Mouse (Mus musculus) neural tube, embryonic 10.5 days (tissue): ENCODE data around the gene Bcl2l15.
"Not testable (repeated sequence)": the region's sequence is repeated elsewhere in the genome, so short reads cannot be mapped to it uniquely, and the experiment has no call there.

Source experiments
- DNase-seq: peaks from one replicate; pipeline ENCODE4 v3.0.0-alpha.2; 2017; ENCODE audit warnings: low spot score; ENCODE audit errors: extremely low spot score

Bcl2l15 gene

DNA sequence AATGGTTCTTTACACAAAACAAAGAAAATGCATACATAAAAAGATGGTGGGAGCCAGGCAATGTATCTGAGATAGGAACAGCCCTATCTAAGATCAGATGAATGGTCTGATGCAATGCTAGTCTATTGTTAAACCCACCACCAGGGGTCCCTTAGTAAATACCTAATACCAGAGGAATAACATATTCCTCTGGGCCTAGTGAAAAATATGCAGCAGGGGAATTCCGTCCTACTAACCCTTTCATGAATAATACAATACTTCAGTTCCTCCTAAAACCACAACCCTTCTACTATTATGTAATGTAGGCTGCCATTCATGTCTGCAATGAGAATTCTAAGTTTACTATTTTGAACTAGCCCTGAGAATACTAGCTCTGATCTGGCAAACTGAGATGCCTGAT lies 1.7 kb upstream of the Bcl2l15 start:
- not testable (repeated sequence) for DNase-seq

GRCm38 (mm10) chr3:103831146-103831545 lies 1.3 kb upstream of the Bcl2l15 start:
- DNase-seq = no peak

- no peak for DNase-seq
Measured at GRCm38 (mm10) chr3:103834001-103834400, 1.6 kb downstream of the Bcl2l15 start.

DNA sequence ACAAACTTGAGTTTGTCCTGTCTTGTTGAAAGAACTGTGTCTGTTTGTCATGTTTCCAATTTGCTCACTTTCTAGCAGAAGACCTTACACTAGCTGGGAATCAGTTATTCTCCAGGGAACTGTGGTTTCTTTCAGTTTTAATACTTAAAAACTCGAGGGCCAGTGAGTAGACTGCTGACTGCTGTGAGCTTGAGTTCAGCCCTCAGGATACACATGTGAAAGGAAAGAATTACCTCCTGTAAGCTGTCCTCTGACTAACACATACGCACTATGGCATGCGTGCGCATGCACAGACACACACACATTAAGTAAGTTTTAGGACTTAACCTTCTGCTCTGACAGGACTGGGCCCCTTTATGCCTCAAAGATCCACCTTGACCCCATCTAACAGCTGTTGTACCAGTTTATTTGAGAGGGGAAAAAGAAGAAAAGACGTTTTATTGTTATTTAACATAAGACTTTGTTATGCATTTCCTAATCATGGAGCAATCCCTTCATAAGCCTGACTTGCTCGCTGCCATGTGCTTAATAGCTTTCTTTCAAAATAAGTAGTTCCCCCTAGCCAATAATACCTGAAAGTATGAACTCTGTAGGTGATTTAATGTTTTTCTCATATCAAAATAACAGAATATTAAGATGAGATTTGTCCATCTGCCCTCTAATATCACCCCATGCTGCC lies 3.0 kb downstream of the Bcl2l15 start:
- no peak for DNase-seq

- DNase-seq = no peak
Measured at GRCm38 (mm10) chr3:103835951-103836310, 3.5 kb downstream of the Bcl2l15 start.

DNA sequence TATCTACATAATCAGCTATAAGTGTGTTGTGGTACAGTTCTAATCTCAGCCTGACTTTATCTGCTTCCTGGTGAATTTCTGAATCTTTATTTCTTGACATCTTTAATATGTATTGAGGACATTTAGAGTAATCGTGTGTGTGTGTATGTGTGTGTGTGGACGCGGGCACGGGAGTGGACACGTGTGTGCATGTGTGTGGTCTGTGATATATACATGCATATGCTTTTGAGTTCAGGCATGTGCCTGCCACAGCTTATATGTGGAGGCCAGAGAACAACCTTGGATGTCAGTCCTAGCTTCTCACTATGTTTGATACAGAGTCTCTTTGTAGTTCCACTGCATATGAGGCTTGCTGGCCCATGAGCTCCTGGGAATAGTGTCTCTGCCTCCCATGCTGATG lies 4.1 kb downstream of the Bcl2l15 start:
- DNase-seq = no peak

DNA sequence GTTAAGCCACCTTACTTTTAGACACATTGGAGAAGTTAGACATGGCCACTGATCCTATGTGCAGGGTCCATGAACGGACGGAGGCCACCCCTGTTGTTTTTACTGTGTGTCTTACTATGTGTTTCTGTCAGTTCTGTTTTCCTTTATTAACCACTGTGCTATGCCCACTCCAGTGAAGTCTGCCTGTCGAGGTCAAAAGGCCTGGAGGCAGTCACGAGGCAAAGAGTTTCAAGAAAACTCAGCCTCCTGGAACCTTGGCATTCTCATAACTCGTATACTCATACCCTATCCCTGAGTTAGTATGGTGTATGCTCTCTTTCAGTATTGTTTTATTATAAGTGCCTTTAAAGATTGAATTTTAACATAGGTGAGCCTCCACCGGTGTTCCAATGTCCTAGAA lies 7.3 kb downstream of the Bcl2l15 start:
- DNase-seq = no peak

GRCm38 (mm10) chr3:103840195-103840594 lies 7.8 kb downstream of the Bcl2l15 start:
- not testable (repeated sequence) for DNase-seq

DNA sequence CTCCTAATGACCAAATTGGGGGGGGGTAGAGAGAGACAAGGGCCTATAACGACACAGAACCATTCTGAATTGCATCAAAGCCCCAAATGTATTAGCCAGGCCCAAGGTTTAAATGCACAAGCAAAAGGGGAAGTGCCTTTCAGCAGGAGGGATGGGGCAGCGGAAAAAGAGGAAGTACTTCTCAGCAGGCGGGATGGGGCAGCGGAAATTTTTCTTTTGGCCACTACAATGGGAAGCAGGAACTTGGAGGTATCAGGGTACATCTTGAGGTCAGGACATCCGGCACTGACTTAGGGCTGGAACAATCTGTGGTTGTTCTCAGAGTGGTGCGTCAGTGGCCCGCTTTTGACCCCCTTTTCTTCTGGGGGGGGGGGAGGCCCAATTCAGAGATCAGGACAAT lies 8.5 kb downstream of the Bcl2l15 start:
- DNase-seq = not testable (repeated sequence)

DNA sequence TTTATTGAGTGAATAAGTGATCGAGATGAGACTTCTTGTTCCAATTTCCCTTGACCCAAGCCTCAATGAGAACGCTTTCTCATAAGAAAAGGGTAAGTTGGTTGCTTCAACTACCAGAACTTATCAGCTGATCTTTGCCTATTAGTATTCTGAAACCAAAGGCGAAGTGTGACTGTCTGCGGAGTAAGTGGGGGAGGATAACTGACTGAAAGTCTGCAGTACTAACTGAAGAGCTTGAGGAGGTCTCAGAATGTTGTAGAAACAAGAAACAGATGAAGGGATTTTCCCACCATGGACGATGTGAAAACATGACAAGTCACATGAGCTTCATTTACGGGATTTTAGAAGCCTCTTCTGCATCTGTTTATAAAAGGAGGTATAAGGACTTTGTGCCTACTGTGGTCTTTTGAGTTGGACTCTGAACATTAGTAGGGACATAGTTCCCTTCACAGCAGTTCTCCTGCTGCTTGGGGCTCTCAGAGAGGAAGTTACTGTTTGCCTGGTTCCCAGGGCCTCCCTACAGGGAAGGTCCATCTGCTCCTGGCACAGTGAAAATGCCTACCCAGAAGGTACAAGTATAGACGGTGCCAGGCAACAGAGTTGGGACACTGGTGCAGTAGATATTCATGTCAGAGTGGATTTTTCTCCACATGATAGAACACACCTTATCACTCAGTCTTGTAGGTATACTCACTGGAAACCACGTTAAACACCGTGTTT lies 18.4 kb downstream of the Bcl2l15 start:
- DNase-seq = no peak

GRCm38 (mm10) chr3:103851481-103851880 lies 19.1 kb downstream of the Bcl2l15 start:
- DNase-seq = no peak

DNA sequence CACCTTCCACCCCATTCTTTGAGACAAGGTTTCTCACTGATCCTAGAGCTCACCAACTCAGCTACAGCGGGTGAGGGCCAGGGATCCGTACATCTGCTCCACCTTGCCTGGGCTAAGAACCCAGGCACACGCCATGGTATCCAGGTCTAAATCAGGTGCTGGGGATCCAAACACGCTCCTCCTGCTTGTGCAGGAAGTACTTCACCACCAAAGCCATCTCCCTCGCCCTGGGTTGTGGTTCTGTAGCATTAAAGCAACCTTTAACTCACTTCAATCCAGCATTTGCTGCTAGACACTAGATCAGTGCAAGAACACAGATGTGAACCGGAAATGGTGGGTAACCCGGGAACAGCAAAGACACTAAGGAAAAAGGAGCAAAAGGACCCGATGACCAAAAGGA lies 19.5 kb downstream of the Bcl2l15 start:
- no peak for DNase-seq

DNA sequence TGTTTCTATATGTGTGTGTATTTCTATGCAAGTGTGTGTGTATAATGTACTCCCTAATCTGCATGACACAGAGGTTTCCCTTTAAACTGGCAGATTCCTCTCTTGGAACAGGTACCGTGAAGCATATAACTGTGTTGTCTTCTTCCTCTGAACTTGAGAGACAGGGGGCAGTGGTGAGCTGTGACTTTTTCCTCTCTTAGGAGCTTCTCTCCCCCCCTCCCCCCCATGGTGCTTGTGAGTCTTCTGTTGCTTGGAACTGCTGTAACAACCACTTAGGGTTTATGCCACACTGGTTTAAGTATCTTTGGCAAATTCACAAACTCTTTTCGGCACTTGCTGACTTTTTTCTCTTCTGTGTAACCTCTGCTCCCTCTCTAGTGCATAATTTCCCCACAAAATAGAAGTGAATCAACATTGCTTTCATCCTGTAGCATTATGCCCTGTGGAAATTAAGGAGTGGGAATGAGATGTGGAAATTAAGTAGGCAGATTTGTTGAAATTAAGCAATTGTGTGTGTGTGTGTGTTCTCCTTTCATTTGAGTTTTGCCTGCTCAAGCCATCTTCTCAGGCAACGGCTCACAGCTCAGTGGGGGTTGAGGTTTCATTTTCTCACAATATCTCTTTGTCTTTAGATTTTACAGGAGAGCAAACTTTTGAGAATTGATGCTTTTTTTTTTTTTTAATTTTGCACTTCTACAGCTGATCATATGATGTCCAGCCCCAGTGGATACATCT lies 20.3 kb downstream of the Bcl2l15 start:
- no peak for DNase-seq

- DNase-seq = no peak
Measured at GRCm38 (mm10) chr3:103853804-103854203, 21.4 kb downstream of the Bcl2l15 start.

- no peak for DNase-seq
Measured at GRCm38 (mm10) chr3:103857036-103857805, 24.8 kb downstream of the Bcl2l15 start.

DNA sequence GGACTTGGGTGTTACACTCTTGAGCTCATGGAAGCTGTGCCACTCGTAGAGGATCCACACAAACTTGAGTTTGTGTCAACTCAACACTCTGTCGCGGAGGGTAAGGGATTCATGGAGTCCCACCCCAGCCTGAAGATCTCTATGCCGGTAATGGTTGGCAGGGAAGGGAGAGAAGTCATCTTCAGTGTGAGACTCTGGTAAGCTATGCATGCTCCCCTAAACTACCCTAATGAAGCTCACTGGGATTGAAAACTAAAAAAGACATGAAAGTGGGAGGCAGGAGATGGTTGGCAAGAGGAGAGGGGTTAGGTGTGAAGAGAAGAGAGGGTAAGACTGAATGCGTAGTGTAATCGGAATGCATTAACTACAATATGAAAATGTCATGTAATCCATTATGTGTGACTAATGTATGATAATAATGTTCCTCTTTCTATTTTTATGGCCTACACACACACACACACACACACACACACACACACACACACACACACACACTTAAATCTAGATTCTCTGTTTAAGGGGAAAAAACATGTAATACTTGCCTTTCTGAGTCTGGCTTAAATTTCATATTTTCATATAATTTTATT lies 25.7 kb downstream of the Bcl2l15 start:
- DNase-seq = no peak

GRCm38 (mm10) chr3:103858881-103859801 lies 26.7 kb downstream of the Bcl2l15 start, which contains the start of gene Ptpn22:
Gene Ptpn22, plus strand, starts transcription at chr3:103859795.
- DNase-seq = no peak

- no peak for DNase-seq
Measured at GRCm38 (mm10) chr3:103859851-103860391, 27.5 kb downstream of the Bcl2l15 start.

GRCm38 (mm10) chr3:103862721-103863220 lies 30.4 kb downstream of the Bcl2l15 start:
- DNase-seq = no peak

DNA sequence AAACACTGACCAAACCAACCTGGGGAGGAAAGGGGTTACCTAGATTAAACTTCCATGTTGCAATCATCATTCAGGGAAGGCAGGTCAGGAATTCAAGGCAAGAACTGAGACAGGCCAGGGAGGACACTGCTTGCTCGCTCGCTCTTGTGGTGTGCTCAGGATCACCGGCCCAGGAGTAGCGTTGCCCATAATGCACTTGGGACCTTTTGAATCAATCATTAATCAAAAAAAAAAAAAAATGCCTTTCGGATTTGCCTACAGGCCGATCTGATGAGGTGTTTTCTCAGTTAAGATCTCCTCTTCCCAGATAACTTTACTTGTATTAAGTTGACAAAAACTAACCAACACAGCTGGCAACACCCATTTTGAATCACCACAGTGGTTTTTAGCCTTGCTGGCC lies 31.8 kb downstream of the Bcl2l15 start:
- no peak for DNase-seq
